Mouse (Mus musculus) cortical plate, adult 2 months (tissue): ENCODE data around the gene Auts2.

Experiments used
- CTCF ChIP-seq: fragments of 200-500 bp; IDR thresholded peaks from 2 replicates; pipeline ENCODE4 v1.5.1; 2011; ENCODE audit warnings: mild to moderate bottlenecking, control low read depth, low read length; ENCODE audit not compliant: insufficient read depth; ENCODE audit errors: extremely low read depth
- POLR2A ChIP-seq: fragments of 200-500 bp; IDR thresholded peaks from 2 replicates; pipeline ENCODE4 v1.6.1; 2011; ENCODE audit warnings: mild to moderate bottlenecking, low read length, control low read depth; ENCODE audit not compliant: insufficient read depth; ENCODE audit errors: extremely low read depth

- TF ChIP-seq POLR2A (no peak), CTCF (no peak)
Observed at GRCm38 (mm10) chr5:131819251-131819691, 723.9 kb downstream of the Auts2 start.
